Mouse (Mus musculus) heart, postnatal 0 days (tissue): ENCODE measurements at regions not wholly inside any gene's neighbourhood (a gene's known extent, or its start where the extent isn't known, plus 50 kb on each side); places are given as distances from the start of the nearest gene placed in this dataset.
A peak's percentile ranks its signal among the peaks of the same experiment; 100 is the strongest.

Experiments
- ATAC-seq: fragments of 200-750 bp; cut with Nextera tagmentation; 2 replicates; pipeline ENCODE4 v1.8.0; 2017; ENCODE audit warnings: low read depth, moderate number of reproducible peaks, moderate library complexity; ENCODE audit not compliant: insufficient read depth
- DNase-seq: peaks from one replicate; pipeline ENCODE4 v3.0.0-alpha.2; 2016; ENCODE audit warnings: low spot score
- H3K27ac ChIP-seq: fragments of 300-500 bp; sonication (generic); 2 replicates; pipeline ENCODE4 v1.5.1; 2014; ENCODE audit warnings: low read depth, mild to moderate bottlenecking
- H3K27me3 ChIP-seq: fragments of 300-500 bp; sonication (generic); 2 replicates; pipeline ENCODE4 v1.6.1; 2014; ENCODE audit warnings: low read length, mixed read lengths; ENCODE audit not compliant: control insufficient read depth, insufficient read depth
- H3K36me3 ChIP-seq: fragments of 300-500 bp; sonication (generic); replicated peaks from 2 replicates; pipeline ENCODE4 v1.6.1; 2014; ENCODE audit warnings: low read length, mixed read lengths; ENCODE audit not compliant: control insufficient read depth, insufficient read depth
- H3K4me1 ChIP-seq: fragments of 300-500 bp; sonication (generic); 2 replicates; pipeline ENCODE4 v1.6.1; 2014; ENCODE audit warnings: antibody characterized with exemption; ENCODE audit not compliant: control insufficient read depth, insufficient read depth
- H3K4me2 ChIP-seq: fragments of 300-500 bp; sonication (generic); 2 replicates; pipeline ENCODE4 v1.6.1; 2014; ENCODE audit warnings: low read depth, mild to moderate bottlenecking, low read length, moderate library complexity
- H3K4me3 ChIP-seq: fragments of 300-500 bp; sonication (generic); 2 replicates; pipeline ENCODE4 v1.5.1; 2014; ENCODE audit warnings: low read depth, low read length
- H3K9ac ChIP-seq: fragments of 300-500 bp; sonication (generic); replicated peaks from 2 replicates; pipeline ENCODE4 v1.6.1; 2014; ENCODE audit warnings: low read depth, low read length, mixed read lengths
- H3K9me3 ChIP-seq: fragments of 300-500 bp; sonication (generic); replicated peaks from 2 replicates; pipeline ENCODE4 v1.6.1; 2016; ENCODE audit warnings: low read length; ENCODE audit not compliant: control insufficient read depth
- CTCF ChIP-seq: IDR thresholded peaks from 2 replicates; pipeline ENCODE4 v1.5.1; 2016; ENCODE audit warnings: antibody characterized with exemption, control low read depth, low read depth
- EP300 ChIP-seq: IDR thresholded peaks from 2 replicates; pipeline ENCODE4 v1.6.1; 2016; ENCODE audit warnings: antibody characterized with exemption, low read depth
- WGBS: fragments of 180-500 bp; shearing (Covaris S2); extraction: QIAGEN DNeasy Blood & Tissue Kit; methylation state at CpG from one replicate; pipeline ENCODE4 v1.1.7; 2014; 5-methylcytosine and 5-hydroxymethylcytosine counted together

DNA sequence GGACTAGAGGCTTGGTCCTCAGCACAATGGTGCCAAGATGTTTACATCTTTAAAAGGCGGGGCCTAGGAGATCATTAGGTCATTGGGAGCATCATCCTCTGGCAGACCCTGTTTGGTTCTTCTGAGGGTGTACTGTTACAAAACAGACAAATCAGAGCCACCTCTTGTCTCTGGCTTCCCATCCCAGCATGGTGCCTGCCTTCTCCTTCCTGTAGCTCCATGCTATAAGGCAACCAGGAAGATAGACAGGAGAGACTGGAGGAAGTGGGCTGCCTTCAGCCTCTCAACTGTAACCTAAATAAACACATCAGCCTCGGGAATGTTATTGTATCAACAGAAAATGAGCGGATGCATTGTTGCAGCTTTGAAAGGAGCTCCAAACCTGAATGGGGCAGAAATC, 529.8 kb upstream of the Gm765 start:
- Histone ChIP-seq H3K9ac (no peak overlapping the region), H3K4me2 (no peak overlapping the region), H3K4me1 (no peaks in the 10 kb centered on the region), H3K27ac (no peak overlapping the region), H3K9me3 (no peaks in the 10 kb centered on the region), H3K36me3 (no peaks in the 10 kb centered on the region), H3K27me3 (no peaks in the 10 kb centered on the region), H3K4me3 (no peak overlapping the region)
- TF ChIP-seq CTCF = no peak
- TF ChIP-seq EP300 = no peak
- ATAC-seq (no peak), DNase-seq (no peak)
- 49% methylated on average over 3 of the region's 3 CpGs for WGBS

DNA sequence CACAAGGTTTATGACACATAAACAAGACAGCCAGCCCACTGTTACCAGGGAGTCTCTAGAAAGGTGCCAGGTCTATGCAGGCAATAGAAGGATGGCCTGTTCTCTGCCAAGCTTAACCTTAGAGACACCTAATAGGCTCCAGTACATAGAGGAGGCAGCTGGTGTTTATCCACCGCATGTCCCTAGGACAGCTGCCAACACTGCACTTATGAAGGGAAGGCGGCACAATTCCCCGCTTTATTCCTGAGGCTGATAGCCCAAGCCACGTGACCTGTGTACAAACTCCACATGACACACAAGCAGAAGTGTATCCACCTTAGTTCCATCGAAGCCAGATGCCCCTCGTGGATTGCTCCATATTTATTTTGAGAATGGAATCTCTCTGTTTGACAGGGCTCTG, 527.2 kb upstream of the Gm765 start:
- peak; percentile 21 for DNase-seq
- WGBS = 30% methylated on average over 6 of the region's 6 CpGs

DNA sequence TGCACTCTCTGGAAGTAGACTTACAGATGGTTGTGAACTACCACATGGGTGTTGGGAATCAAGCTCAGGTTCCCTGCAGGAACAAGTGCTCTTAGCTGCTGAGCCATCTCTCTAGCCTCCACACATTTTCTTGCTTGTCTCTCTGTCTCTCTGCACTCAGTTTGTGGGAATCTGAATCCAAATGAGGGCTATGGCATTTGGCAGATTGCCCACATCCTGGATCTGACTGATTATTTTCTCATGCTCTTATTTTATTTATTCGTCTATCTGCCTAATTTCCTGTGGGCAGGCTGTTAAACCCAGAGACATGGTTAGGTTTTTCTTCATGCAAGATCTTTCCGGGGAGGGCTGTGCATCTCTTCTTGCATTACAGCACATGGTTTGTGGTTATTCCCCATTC, 521.8 kb upstream of the Gm765 start:
- H3K27me3 ChIP-seq = no peaks in the 10 kb centered on the region
- no peaks in the 10 kb centered on the region for H3K4me1 ChIP-seq
- WGBS = 46% methylated on average over 2 of the region's 2 CpGs
- no peak overlapping the region for H3K27ac ChIP-seq
- no peak overlapping the region for H3K4me3 ChIP-seq
- no peak overlapping the region for H3K4me2 ChIP-seq
- no peaks in the 10 kb centered on the region for H3K36me3 ChIP-seq
- TF ChIP-seq EP300 = no peak
- no peak for TF ChIP-seq CTCF
- DNase-seq (no peak), ATAC-seq (no peak)
- no peak overlapping the region for H3K9ac ChIP-seq
- no peaks in the 10 kb centered on the region for H3K9me3 ChIP-seq

More for the DNA sequence above, 527.2 kb upstream of the Gm765 start:
- Histone ChIP-seq H3K27me3 (no peaks in the 10 kb centered on the region), H3K4me3 (no peak overlapping the region), H3K36me3 (no peaks in the 10 kb centered on the region), H3K4me2 (no peak overlapping the region), H3K27ac (no peak overlapping the region), H3K9ac (no peak overlapping the region), H3K9me3 (no peaks in the 10 kb centered on the region), H3K4me1 (no peaks in the 10 kb centered on the region)
- no peak for TF ChIP-seq EP300
- no peak for TF ChIP-seq CTCF
- ATAC-seq = peak; percentile 57

DNA sequence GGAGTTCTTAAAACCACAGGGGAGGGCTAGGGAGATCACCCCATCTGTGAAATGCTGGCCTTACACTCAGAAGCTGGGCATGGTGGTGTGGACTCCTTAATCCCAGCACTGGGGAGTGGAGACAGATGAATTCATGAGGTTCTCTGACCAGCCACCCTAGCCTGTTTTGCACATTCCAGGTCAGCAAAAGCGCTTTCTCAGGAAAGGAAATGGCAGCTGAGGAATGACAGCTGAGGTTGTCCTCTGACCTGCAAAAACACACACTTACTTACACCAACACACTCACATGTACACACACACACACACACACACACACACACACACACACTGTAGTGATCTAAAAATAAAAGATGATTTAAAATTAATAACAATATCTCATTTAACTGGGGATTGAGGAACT, 513.4 kb upstream of the Gm765 start:
- H3K27ac ChIP-seq = no peak overlapping the region
- 94% methylated on average over 1 of the region's 1 CpGs for WGBS
- ATAC-seq = no peak

DNA sequence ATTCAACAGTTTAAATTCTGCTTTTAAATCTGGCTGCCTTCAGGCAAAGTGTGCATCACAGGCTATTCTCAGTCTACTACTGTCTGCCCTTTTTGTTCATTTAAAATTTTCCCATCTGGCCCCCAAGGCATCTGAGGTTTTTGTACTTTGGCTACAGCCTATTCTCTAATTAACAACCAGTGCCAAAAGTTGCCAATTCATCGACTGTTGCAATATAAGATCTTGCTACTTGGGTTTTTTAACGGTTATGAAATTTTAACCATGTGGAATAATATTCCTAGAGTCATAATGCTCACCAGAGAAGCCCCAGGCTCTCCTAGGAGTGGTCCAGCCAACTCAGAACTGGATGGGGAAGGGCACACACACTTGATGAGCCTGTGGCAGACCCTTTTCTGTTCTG, 508.4 kb upstream of the Gm765 start:
- no peak overlapping the region for H3K4me2 ChIP-seq
- no peak for TF ChIP-seq EP300
- TF ChIP-seq CTCF = no peak
- DNase-seq (no peak), ATAC-seq (no peak)
- no peaks in the 10 kb centered on the region for H3K27me3 ChIP-seq
- no peaks in the 10 kb centered on the region for H3K4me1 ChIP-seq
- WGBS = 80% methylated on average over 2 of the region's 2 CpGs
- H3K4me3 ChIP-seq = no peak overlapping the region
- no peak overlapping the region for H3K27ac ChIP-seq
- no peak overlapping the region for H3K9ac ChIP-seq
- H3K36me3 ChIP-seq = no peaks in the 10 kb centered on the region
- no peaks in the 10 kb centered on the region for H3K9me3 ChIP-seq

More for the DNA sequence above, 513.4 kb upstream of the Gm765 start:
- no peak for DNase-seq
- H3K9ac ChIP-seq = no peak overlapping the region
- H3K27me3 ChIP-seq = no peaks in the 10 kb centered on the region
- H3K4me3 ChIP-seq = no peak overlapping the region
- no peak for TF ChIP-seq EP300
- TF ChIP-seq CTCF = no peak
- no peaks in the 10 kb centered on the region for H3K36me3 ChIP-seq
- H3K4me1 ChIP-seq = no peaks in the 10 kb centered on the region
- H3K4me2 ChIP-seq = no peak overlapping the region
- H3K9me3 ChIP-seq = no peaks in the 10 kb centered on the region

DNA sequence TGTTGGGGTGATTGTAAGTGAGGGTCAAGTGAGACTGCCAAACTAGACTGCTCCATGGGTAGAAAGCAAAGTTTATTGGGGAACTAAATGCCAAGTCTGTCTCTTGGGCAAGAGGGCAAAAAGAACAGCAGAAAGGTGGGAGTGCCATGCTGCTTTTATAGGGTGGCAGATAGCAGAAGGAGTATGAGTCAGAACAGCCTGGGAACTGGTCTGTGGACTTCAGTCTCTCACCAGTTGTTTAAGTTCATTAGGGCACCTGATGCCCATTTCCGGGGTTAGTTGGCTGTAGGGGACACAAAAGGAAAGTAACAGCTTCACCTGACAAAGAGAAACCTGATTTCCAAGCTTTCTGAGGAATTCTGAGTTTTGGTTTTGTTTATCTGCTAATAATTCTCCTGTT, 506.3 kb upstream of the Gm765 start:
- Histone ChIP-seq H3K9me3 (no peaks in the 10 kb centered on the region), H3K27ac (no peak overlapping the region), H3K27me3 (no peaks in the 10 kb centered on the region), H3K4me3 (no peak overlapping the region), H3K4me1 (no peaks in the 10 kb centered on the region), H3K9ac (no peak overlapping the region), H3K36me3 (no peaks in the 10 kb centered on the region), H3K4me2 (no peak overlapping the region)
- no peak for DNase-seq
- TF ChIP-seq CTCF (no peak), EP300 (no peak)
- WGBS = 70% methylated on average over 1 of the region's 1 CpGs
- no peak for ATAC-seq
